Mouse (Mus musculus) limb, embryonic 13.5 days (tissue): ENCODE data around the gene Stoml1. TPM values are rescaled to one million over a fixed set of nuclear protein-coding genes. Genes with fewer than 3 reads are reported as not detected.
A peak's percentile ranks its signal among the peaks of the same experiment; 100 is the strongest.

Experiments
- ATAC-seq: fragments of 200-750 bp; cut with Nextera tagmentation; 2 replicates; pipeline ENCODE4 v1.8.0; 2017; ENCODE audit warnings: low read depth, moderate number of reproducible peaks, moderate TSS enrichment; ENCODE audit not compliant: low FRiP score
- H3K27ac ChIP-seq: fragments of 300-500 bp; sonication (generic); 2 replicates; pipeline ENCODE4 v1.5.1; 2015; ENCODE audit warnings: inconsistent platforms, mild to moderate bottlenecking, moderate library complexity
- H3K27me3 ChIP-seq: fragments of 300-500 bp; sonication (generic); 2 replicates; pipeline ENCODE4 v1.6.1; 2015; ENCODE audit warnings: mild to moderate bottlenecking, inconsistent platforms
- H3K36me3 ChIP-seq: fragments of 300-500 bp; sonication (generic); 2 replicates; pipeline ENCODE4 v1.6.1; 2015; ENCODE audit warnings: inconsistent platforms, mild to moderate bottlenecking, moderate library complexity
- H3K4me1 ChIP-seq: fragments of 300-500 bp; sonication (generic); 2 replicates; pipeline ENCODE4 v1.6.1; 2015; ENCODE audit warnings: inconsistent platforms
- H3K4me2 ChIP-seq: fragments of 300-500 bp; sonication (generic); replicated peaks from 2 replicates; pipeline ENCODE4 v1.6.1; 2015; ENCODE audit warnings: inconsistent platforms, mild to moderate bottlenecking, moderate library complexity
- H3K4me3 ChIP-seq: fragments of 300-500 bp; sonication (generic); 2 replicates; pipeline ENCODE4 v1.5.1; 2015; ENCODE audit warnings: moderate library complexity, mild to moderate bottlenecking, inconsistent platforms
- H3K9ac ChIP-seq: fragments of 300-500 bp; sonication (generic); 2 replicates; pipeline ENCODE4 v1.6.1; 2015; ENCODE audit warnings: mild to moderate bottlenecking, inconsistent platforms
- H3K9me3 ChIP-seq: fragments of 300-500 bp; sonication (generic); 2 replicates; pipeline ENCODE4 v1.6.1; 2016; ENCODE audit warnings: inconsistent platforms
- WGBS: fragments of 180-500 bp; shearing (Covaris S2); methylation state at CpG from one replicate; pipeline ENCODE4 v1.1.7; 2015; 5-methylcytosine and 5-hydroxymethylcytosine counted together
- polyA plus RNA-seq: library from polyadenylated mRNA; unstranded; fragments of >200 nt; fragmentation: Nextera tagmentation; extraction: Ambion mirVana; gene quantifications from 2 replicates; pipeline ENCODE4 v1.2.1, GENCODE M21; 2015

Stoml1 gene
- polyA plus RNA-seq, 1 experiment from 2014 or later = 44.2 TPM

DNA sequence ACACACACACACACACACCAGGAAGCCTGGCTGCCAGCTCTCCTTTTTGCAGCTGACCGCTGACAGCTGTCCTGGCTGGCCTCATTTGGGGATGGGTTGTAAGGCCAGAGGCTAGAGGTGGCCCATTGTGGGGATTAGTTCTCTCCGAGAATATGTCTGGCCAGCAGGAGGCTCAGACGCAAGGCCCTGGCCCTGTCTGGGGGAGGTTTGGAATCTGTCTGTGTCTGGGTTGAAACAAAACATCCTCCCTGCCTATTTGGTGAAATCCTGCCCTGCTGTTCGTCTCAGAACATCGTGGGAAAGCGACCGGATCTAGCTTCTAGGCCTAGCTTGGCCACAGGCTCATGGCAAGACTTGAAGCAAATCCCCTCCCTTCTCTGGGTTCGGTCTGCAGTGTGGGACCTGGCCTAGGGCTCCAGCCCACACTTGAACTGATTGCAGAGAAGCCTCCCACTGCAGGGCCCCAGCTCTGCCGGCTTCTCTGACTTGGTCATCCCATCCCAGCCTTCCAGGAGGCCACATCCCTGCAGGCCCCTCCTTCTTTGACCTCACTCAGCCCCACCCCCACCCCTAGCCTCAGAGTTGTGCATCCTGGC lies 42.9 kb downstream of the Stoml1 start:
- H3K36me3 ChIP-seq = peaks cover 45% of the 10 kb centered on the region
- no peak overlapping the region for H3K4me2 ChIP-seq
- peaks cover 34% of the 10 kb centered on the region for H3K4me1 ChIP-seq
- no peak overlapping the region for H3K4me3 ChIP-seq
- H3K27me3 ChIP-seq = no peaks in the 10 kb centered on the region
- peak; percentile 16; the same call in 1 of the 2 replicates for ATAC-seq
- no peak overlapping the region for H3K9ac ChIP-seq
- 35% methylated on average over 9 of the region's 9 CpGs for WGBS
- H3K27ac ChIP-seq = peak overlapping the region; percentile 22; the same call in 1 of the 2 replicates
- H3K9me3 ChIP-seq = no peaks in the 10 kb centered on the region

DNA sequence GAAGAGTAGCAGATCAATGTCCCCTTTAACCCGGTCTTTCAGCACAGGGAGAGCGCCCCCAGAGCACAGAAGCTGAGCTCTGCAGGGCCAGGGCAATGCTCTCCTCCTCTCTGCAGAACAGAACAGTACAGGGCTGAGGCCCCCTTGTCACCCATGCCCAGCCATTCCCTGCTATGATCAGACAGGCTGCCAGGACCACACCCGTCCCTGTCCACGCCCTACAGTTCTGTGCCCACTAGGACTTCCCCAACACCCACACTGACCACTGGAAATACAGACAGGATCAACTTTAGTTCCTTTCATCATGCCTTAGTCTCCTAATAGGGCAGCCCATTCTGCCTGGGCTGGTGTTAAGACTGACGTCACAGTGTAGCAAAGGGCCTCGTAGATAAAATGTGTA lies 44.1 kb downstream of the Stoml1 start:
- Histone ChIP-seq H3K36me3 (peaks cover 36% of the 10 kb centered on the region), H3K4me3 (no peak overlapping the region), H3K4me1 (peaks cover 34% of the 10 kb centered on the region), H3K4me2 (no peak overlapping the region), H3K9me3 (no peaks in the 10 kb centered on the region; the same call in 1 of the 2 replicates), H3K27ac (no peak overlapping the region; the same call in 1 of the 2 replicates), H3K9ac (no peak overlapping the region), H3K27me3 (no peaks in the 10 kb centered on the region)
- 85% methylated on average over 6 of the region's 6 CpGs for WGBS
- ATAC-seq = no peak

GRCm38 (mm10) chr9:58297961-58298477 lies 45.1 kb downstream of the Stoml1 start:
- H3K4me3 ChIP-seq = no peak overlapping the region
- H3K9ac ChIP-seq = no peak overlapping the region
- 56% methylated on average over 4 of the region's 4 CpGs for WGBS
- H3K4me1 ChIP-seq = peaks cover 37% of the 10 kb centered on the region
- H3K9me3 ChIP-seq = no peaks in the 10 kb centered on the region; the same call in 1 of the 2 replicates
- H3K4me2 ChIP-seq = no peak overlapping the region
- ATAC-seq = peak; percentile 68
- H3K27me3 ChIP-seq = no peaks in the 10 kb centered on the region
- H3K36me3 ChIP-seq = peaks cover 32% of the 10 kb centered on the region
- H3K27ac ChIP-seq = 0 out of 2 replicates have a peak overlapping the region, but pooled peaks have one; percentile 10

GRCm38 (mm10) chr9:58299356-58299799 lies 46.4 kb downstream of the Stoml1 start:
- ATAC-seq = no peak
- peaks cover 50% of the 10 kb centered on the region for H3K4me1 ChIP-seq
- peaks cover 21% of the 10 kb centered on the region for H3K36me3 ChIP-seq
- no peaks in the 10 kb centered on the region; the same call in 1 of the 2 replicates for H3K9me3 ChIP-seq
- WGBS = 42% methylated on average over 2 of the region's 2 CpGs
- H3K9ac ChIP-seq = peak overlapping the region; percentile 31; the same call in 1 of the 2 replicates
- no peak overlapping the region; the same call in 1 of the 2 replicates for H3K27ac ChIP-seq
- no peak overlapping the region for H3K4me3 ChIP-seq
- H3K27me3 ChIP-seq = no peaks in the 10 kb centered on the region
- no peak overlapping the region for H3K4me2 ChIP-seq

- Histone ChIP-seq H3K9me3 (no peaks in the 10 kb centered on the region; the same call in 1 of the 2 replicates), H3K4me2 (no peak overlapping the region), H3K36me3 (peaks cover 9% of the 10 kb centered on the region; the same call in 1 of the 2 replicates), H3K4me3 (no peak overlapping the region), H3K9ac (no peak overlapping the region), H3K27me3 (no peaks in the 10 kb centered on the region), H3K4me1 (peaks cover 68% of the 10 kb centered on the region), H3K27ac (no peak overlapping the region)
- ATAC-seq = no peak
- WGBS = 64% methylated on average over 5 of the region's 5 CpGs
Measured at GRCm38 (mm10) chr9:58303115-58303514, 50.2 kb downstream of the Stoml1 start.

- peaks cover 12% of the 10 kb centered on the region; the same call in 1 of the 2 replicates for H3K36me3 ChIP-seq
- no peak for ATAC-seq
- H3K9me3 ChIP-seq = no peaks in the 10 kb centered on the region; the same call in 1 of the 2 replicates
- no peak overlapping the region for H3K4me2 ChIP-seq
- 39% methylated on average over 8 of the region's 8 CpGs for WGBS
- peak overlapping the region; percentile 34; the same call in 1 of the 2 replicates for H3K27ac ChIP-seq
- H3K27me3 ChIP-seq = no peaks in the 10 kb centered on the region
- H3K9ac ChIP-seq = no peak overlapping the region
- peaks cover 73% of the 10 kb centered on the region for H3K4me1 ChIP-seq
- no peak overlapping the region for H3K4me3 ChIP-seq
Measured at GRCm38 (mm10) chr9:58303599-58304271, 50.8 kb downstream of the Stoml1 start.

- H3K27ac ChIP-seq = peak overlapping the region; percentile 59; the same call in 1 of the 2 replicates
- H3K9ac ChIP-seq = peak overlapping the region; percentile 19; the same call in 1 of the 2 replicates
- no peak for ATAC-seq
- H3K36me3 ChIP-seq = peaks cover 15% of the 10 kb centered on the region
- H3K27me3 ChIP-seq = no peaks in the 10 kb centered on the region
- H3K9me3 ChIP-seq = no peaks in the 10 kb centered on the region; the same call in 1 of the 2 replicates
- H3K4me2 ChIP-seq = peak overlapping the region; percentile 17; the same call in 1 of the 2 replicates
- H3K4me1 ChIP-seq = peaks cover 76% of the 10 kb centered on the region
- 4% methylated on average over 6 of the region's 6 CpGs for WGBS
- H3K4me3 ChIP-seq = no peak overlapping the region
Measured at GRCm38 (mm10) chr9:58305686-58306085, 52.7 kb downstream of the Stoml1 start.

- Histone ChIP-seq H3K9ac (peak overlapping the region; percentile 51; the same call in 1 of the 2 replicates), H3K36me3 (peaks cover 10% of the 10 kb centered on the region), H3K9me3 (no peaks in the 10 kb centered on the region), H3K4me3 (0 out of 2 replicates have a peak overlapping the region, but pooled peaks have one; percentile 12), H3K27ac (peak overlapping the region; percentile 52; the same call in 1 of the 2 replicates), H3K4me1 (peaks cover 94% of the 10 kb centered on the region), H3K27me3 (peaks cover 9% of the 10 kb centered on the region; the same call in 1 of the 2 replicates), H3K4me2 (peak overlapping the region; percentile 79)
- WGBS = 26% methylated on average over 6 of the region's 6 CpGs
- no peak for ATAC-seq
Measured at GRCm38 (mm10) chr9:58308395-58308794, 55.4 kb downstream of the Stoml1 start.

DNA sequence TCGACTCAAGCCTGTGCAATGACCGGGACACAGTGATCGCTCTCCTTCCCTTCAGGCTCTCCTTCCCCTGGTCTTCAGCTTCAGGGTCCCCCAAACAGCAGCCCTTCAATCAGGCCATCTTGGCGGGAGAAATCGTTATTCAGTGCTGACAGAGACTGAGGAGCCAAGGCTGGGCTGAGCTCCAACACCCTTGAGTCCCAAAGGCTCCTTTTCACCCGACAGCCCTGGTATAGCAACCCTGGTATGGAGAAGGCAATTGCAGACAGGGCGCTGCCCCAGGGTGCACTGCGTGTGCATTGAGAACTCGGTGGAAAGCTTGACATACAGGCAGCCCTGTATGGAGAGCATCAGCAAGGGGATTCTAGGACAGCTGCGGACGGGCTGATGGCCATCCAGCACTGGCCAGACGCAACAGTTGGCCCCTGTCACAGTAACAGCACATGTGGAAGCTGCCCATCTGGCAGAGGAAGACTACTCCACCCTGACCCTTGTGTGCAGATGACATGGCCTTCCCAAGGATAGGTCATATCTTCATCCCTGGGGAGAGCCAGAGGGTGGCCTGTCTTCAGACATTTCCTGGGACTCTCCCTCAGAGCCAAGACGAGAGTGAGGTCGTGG lies 57.2 kb downstream of the Stoml1 start:
- H3K4me3 ChIP-seq = peak overlapping the region; percentile 22
- peak overlapping the region; percentile 79 for H3K4me2 ChIP-seq
- H3K27ac ChIP-seq = no peak overlapping the region
- peaks cover 9% of the 10 kb centered on the region; the same call in 1 of the 2 replicates for H3K27me3 ChIP-seq
- no peak for ATAC-seq
- 73% methylated on average over 14 of the region's 14 CpGs for WGBS
- peaks cover 94% of the 10 kb centered on the region for H3K4me1 ChIP-seq
- H3K9me3 ChIP-seq = no peaks in the 10 kb centered on the region
- peak overlapping the region; percentile 55 for H3K9ac ChIP-seq
- H3K36me3 ChIP-seq = peaks cover 10% of the 10 kb centered on the region

DNA sequence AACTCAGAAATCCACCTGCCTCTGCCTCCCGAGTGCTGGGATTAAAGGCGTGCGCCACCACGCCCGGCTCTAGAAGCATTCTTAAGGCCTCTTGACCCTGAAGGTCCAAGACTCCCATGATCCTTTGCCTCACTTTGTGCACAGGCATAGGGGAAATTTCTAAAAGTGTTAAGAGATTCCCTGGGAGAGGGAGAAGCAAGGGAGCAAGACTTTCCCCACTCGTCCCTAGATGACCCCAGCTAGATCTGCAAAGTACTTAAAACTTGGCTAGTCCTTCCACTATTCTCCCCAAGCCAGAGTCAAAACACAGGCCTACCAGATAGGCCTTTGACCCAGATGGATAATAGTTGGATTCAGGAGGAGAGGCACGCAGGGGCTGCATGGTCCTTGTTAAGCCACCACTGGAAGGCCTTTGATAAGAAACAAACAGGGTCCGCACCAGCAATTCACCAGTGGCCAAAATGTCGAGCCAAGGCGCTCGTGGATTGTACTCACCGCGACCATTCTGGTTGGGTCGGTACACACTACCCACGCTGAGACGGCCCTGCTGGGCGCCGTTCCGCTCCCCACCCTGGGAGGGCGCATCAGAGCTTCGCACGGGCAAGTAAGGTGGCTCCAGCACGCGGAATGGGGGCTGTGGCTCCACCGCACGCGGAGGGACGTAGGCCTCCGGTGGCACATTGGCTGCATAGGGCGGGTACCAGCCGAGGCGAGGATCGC lies 58.4 kb downstream of the Stoml1 start:
- ATAC-seq = no peak
- Histone ChIP-seq H3K27me3 (peaks cover 9% of the 10 kb centered on the region; the same call in 1 of the 2 replicates), H3K27ac (peak overlapping the region; percentile 93; the same call in 1 of the 2 replicates), H3K4me1 (peaks cover 94% of the 10 kb centered on the region), H3K9me3 (no peaks in the 10 kb centered on the region), H3K4me3 (peak overlapping the region; percentile 66), H3K36me3 (peaks cover 10% of the 10 kb centered on the region), H3K4me2 (peak overlapping the region; percentile 79), H3K9ac (peak overlapping the region; percentile 78)
- 58% methylated on average over 32 of the region's 33 CpGs for WGBS
